Mouse (Mus musculus) spleen, postnatal 36 days (tissue): Measurements from ENCODE around the gene Taf1a.

Experiments
- DNase-seq, 2 experiments: peaks; one replicate each; pipeline ENCODE4 v3.0.0; 2022; ENCODE audit warnings: low spot score in 2 of 2, mixed read lengths in 1 of 2

The Taf1a gene

GRCm38 (mm10) chr1:183414081-183414727 is 25.4 kb downstream of the Taf1a start:
- DNase-seq, result no peak

DNA sequence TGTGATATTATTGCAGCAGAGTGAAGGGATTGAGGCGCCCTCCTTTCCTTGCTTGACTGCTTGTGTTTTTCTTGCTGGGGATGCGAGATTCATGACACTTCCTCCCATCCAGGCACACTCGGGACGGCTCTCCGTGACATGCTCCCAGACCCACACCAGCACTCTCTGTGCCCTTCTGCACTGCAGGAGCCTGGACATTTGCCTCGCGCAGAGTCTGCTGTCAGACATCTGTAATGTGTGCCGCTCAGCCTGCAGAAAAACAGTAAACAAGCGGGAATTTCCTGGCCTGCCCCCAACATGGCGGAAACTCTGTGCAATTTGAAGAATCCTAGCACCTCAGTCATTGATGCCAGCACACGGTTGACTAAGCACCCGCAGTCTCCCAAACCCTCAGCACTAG is 29.1 kb downstream of the Taf1a start, which contains the start of gene Hhipl2:
Gene Hhipl2 (plus strand): TSS at position 343 of the 400 bp plus-strand sequence.
- no peak for DNase-seq

DNA sequence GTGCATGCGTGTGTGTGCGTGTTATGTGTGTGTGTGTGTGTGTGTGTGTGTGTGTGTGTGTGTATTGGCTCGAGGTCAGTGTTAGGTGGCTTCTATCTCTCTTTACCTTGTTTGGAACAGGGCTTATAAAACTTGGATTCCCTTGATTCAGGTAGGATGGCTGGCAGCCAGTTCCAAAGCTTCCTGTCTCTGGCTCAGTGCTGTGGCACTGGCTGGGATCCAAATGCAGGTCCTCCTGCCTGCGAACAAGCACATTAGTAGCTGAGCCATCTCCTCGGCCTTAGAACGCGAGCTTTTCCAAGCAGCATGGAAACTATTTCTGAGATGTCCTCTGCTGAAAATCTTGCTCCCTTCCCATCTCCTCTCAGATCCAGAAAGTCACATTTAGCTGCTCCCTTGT is 31.0 kb downstream of the Taf1a start:
- no peak for DNase-seq

- DNase-seq, result no peak
Observed at GRCm38 (mm10) chr1:183420296-183420695, 31.5 kb downstream of the Taf1a start.

GRCm38 (mm10) chr1:183424100-183424499 is 35.3 kb downstream of the Taf1a start:
- no peak for DNase-seq

GRCm38 (mm10) chr1:183434918-183435317 is 46.1 kb downstream of the Taf1a start:
- no peak for DNase-seq

- peak; percentile 15 to 24 for DNase-seq
Observed at GRCm38 (mm10) chr1:183439036-183439435, 50.3 kb downstream of the Taf1a start.

- DNase-seq, result peak; percentile 44 to 49
Observed at GRCm38 (mm10) chr1:183442015-183442774, 53.4 kb downstream of the Taf1a start.

- no peak for DNase-seq
Observed at GRCm38 (mm10) chr1:183453066-183453465, 64.3 kb downstream of the Taf1a start.
